Mouse (Mus musculus) urinary bladder, adult 18-20 months (tissue): ENCODE data around the gene Srebf2.

Source experiments
- DNase-seq, 2 experiments: peaks; one replicate each; pipeline ENCODE4 v3.0.0; 2022; ENCODE audit warnings: low spot score in 2 of 2, mixed read lengths in 2 of 2

Gene Srebf2

DNA sequence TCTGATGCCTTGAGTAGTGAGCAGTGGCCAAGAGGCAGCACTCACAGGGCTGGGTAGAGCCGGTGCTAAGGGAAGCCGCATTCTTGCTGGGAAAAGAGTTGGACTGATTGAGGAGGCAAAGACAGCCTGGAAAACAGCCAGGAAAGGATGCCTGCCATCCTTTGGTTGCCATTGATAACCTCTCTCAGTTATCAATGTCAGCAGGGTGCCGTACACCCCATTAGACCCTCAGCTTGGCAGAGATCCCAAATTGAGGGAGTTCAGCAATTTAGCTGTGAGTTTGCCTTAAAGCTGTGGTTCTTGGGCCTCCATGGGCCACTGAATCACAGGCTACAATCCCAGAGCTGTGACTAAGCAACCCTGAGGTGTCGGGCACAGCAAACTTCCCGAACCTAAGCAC is 34.1 kb downstream of the Srebf2 start:
- DNase-seq = no peak

DNA sequence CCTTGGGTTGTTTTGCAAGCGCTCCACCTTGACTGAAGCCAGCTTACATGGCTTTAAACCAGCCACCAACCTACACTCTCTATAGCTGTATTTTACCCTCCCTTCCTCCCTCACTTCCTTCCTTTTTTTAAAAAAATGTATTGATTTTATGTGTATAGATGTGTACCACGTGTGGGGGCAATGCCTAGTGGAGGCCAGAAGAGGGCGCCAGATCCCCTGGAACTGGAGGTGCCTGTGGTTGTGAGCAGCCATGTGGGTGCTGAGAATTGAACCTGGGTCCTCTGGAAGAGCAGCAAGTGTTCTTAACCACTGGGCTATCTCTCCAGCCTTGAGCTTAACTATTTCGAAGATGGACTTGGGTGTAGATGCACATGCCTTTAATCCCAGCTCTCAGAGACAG is 35.3 kb downstream of the Srebf2 start:
- no peak for DNase-seq

DNA sequence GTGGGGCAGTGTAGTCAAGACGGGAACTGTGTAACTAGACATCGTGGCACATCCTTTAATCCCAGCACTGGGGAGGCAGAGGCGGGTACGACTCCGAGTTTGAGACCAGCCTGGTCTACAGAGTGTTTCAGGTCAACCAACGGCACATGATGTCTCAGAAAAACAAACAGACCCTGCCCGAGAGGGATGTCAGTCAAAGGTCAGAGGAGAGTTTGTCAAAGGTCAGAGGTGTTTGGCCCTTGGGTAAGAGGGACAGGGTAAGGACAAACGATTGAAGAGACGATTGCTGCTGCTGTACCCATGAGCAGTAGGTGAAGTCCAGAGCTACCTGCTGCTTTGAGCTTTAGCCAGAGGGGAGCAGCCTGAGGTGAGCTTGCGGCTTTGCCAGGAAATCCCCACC is 36.6 kb downstream of the Srebf2 start:
- no peak for DNase-seq

DNA sequence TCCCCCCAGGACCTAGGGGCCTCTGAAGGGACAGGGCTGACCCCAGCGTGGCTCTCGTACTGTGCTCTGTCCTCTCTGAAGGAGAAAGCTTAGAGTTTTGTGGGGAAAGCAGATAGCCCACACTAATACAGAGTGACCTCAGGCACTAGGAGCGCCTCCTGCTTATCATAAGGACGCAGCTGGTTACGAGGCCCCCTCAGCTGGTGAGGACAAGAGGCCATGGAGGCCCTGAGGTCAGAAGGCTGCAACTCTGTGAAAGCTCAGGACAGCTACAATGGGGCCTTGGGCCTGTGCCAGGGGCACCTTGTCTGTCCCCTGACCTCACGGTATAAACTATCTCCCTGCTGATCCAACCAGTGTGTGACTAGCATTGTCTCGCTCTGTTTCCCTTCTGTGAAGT is 37.2 kb downstream of the Srebf2 start:
- DNase-seq = no peak

DNA sequence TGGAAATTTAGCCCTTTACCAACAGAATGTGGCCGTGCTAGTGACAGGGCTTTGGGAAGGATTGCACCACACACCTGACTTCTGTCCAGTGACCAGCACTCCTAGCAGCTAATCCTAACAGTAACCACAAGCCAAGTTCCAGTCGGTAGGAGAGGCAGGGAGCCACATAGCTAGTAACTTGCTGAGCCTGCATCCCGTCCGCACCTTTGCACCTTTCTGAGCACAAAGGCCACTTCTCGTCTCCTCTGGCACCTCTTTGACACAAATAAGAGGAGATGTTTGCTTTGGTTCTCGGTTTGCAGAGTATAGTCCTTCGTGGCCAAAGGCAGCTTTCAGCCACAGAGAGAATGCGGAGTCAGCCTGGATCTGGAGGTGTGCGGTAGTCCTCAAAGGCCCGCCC is 37.7 kb downstream of the Srebf2 start:
- DNase-seq = no peak

DNA sequence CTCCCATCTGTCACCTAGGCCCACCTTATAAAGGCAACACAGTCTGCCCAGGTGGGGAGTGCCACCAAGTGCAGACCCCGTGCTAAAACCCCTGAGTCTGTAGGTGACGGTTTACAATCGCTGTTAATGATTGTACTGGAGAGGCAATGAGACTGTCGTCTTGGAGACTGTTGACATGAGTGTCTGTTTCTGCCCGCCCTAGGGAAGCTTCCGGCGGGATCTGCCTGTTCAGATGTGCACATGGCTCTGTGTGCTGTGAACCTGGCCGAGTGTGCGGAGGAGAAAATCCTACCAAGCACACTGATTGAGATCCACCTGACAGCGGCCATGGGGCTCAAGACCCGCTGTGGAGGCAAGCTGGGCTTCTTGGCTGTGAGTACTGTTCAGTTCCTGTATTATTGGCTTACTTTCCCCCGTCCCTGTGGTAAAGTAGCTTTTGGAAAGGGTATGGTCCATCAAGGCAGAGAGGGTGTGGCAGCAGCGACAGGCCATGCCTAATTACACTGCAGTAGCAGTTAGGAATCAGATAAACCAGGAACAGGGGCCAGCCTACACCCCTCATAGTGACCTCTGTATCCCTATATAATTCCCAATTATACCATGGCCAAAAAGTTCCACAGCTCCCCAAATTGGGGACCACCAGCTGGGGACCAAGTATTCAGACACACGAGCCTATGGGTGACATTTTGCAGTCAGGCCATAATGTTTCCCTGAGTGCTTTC is 38.2 kb downstream of the Srebf2 start:
- DNase-seq = no peak

DNA sequence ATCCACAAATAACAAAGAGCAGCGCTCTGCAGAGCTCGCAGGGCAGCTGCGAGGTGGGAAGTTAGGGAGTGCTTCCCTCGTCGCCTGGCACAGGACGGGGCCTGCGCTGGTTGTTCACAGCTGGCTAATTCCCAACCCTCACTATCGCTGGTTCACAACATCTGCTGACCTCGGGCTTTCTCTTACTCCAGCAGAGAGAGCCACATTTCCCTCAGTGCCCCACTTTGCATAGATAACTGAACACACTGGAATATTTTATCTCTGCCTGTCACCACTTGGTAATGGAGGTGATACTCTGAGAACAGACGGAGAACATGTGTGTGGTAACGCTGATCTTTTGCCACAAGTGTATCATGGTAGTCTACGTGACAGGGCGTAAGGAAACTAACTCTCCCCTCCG is 39.1 kb downstream of the Srebf2 start:
- no peak for DNase-seq

DNA sequence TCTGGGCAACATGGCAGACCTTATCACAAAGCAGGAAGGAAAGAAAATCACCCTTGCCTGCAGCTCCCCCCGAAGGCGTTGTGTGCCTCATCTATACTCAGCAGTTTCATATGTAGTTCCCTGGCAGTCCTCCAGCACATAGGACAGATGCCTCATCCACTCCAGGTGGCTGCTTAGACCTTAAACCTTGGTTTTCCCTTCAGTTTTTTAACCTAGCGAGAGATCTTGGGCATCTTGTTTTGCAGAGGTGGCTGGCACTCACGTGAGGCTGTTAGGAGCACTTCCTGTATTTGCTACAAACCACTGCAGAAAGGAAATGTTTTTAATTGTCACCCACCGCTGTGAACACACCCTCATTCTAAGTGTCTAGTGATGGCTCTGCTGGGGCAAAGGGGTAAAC is 40.0 kb downstream of the Srebf2 start:
- DNase-seq = no peak

DNA sequence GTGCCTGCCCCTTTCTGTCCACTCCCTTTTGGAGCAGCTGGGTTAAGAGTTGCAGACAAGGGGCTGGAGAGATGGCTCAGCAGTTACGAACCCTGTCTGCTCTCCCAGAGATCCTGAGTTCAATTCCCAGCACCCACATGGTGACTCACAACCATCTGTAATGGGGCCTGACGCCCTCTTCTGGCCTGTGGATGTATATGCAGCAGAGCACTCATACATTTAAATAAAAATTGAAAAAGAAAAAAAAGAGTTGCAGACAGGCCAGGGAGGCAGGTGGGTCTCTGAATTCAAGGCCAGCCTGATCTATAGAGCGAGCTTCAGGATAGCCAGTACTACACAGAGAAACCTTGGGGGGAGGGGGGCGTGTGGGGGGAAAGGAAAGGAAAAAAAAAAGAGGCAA is 40.4 kb downstream of the Srebf2 start:
- DNase-seq = no peak

DNA sequence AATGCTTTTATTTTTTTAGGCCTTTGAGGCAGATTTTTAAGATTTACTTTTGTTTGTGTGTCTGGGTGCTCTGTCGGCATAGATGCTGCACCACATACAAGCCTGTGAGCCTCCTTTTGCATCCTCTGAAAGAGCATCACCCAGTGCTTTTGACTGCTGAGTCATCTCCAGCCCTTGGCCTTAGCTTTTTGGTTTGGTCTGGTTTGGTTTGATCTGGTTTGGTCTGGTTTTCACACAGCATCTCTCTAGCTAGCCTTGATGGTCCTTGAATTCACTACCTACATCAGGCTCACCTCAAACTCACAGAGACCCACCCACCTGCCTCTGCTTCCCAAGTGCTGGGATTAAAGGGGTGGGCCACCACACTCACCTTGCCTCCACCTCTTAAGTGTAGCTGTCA is 40.9 kb downstream of the Srebf2 start:
- DNase-seq = no peak

DNA sequence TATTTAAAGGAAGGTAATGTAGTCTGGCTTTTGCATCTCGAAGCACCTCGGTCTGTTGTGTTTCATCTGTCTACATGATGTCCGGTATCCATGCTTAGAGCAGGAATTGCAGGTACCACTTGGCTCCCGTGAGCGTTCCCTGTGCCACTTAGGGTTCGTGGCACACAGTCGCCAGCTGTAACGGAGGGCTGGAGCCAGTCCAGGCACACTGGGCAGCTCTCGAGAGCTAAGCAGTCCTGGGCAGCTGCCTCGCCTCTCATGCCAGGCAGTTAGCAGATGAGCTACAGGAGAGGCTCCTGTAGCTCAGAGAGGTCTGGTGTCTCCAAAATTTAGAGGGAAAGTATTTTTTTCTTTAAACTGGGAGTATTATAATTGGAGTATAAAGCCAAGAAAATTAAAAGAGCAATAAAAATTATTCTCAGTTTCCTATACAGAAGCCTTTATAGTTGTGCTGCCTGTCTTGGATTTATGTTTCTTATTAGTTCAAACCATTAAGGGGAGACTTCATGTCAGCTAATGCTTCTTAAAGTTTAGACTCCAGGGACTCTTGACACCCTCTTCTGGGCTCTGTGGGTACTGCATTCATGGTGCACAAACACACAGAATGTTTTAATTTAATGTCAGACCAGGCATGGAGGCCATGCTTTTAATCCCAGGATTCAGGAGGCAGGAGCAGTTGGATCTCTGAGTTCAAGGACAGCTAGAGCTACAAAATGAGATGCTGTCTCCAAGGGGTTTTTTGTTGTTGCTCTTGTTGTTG is 41.7 kb downstream of the Srebf2 start:
- DNase-seq = no peak

DNA sequence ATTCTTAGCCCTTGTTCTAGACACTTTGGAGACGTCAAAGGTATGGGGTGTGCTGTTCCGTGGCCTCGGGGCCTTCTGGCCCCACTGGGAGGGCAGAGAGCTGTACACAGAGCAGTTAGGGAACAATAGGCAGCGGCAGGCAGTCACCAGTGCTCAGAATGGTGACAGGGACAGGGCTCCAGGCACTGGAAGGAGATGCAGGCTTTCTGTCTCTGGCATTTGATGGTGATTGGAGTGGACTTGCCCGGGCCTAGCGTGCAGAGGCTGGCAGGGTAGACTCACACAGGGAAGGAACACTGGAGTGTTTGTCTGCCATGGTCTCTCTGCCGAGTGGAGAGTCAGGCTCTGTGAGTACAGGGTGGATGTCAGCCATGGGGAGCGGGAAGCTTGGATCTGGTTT is 45.6 kb downstream of the Srebf2 start:
- DNase-seq = no peak

DNA sequence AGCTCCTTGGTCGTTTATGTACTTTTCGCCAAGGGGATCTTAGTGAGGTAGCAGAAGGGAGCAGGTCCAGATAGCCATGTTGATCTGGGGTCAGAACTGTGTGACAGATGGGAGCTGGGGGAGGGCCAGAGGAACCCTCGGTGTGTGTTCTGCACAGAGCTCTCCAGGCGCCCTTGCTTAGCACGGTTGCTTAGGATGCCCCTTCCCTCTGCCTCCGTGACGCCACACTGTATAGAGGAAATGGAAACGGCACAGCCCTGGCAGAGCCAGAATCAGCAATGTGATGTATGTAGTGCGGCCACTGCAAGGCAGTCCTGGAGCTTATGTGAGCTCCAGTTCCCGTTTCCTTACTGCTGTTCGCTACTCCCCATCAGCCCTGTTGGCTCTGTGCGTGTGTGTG is 49.3 kb downstream of the Srebf2 start:
- DNase-seq = no peak

DNA sequence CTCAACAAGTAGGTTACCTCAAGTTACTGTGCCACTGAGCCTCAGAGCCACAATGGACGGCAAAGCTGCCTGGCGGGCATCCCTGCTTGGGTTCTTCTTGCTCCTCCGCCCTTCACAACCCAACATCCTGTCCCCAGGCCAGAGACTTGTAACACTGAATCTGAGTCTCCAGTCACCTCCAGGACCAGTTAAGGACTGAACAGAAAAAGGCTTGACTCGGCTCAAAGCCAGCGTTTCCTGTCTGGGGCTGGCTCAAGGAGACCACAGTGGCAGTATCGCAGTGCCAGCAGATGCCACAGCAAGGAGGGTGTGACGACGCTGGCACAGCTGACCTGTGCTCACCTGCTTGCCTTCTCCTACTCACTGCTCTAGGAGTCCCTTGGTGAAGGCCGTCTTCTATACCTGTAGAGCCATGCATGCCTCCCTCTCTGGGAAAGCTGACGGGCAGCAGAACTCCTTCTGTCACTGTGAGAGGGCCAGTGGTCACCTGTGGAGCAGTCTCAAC is 50.3 kb downstream of the Srebf2 start:
- DNase-seq = no peak

DNA sequence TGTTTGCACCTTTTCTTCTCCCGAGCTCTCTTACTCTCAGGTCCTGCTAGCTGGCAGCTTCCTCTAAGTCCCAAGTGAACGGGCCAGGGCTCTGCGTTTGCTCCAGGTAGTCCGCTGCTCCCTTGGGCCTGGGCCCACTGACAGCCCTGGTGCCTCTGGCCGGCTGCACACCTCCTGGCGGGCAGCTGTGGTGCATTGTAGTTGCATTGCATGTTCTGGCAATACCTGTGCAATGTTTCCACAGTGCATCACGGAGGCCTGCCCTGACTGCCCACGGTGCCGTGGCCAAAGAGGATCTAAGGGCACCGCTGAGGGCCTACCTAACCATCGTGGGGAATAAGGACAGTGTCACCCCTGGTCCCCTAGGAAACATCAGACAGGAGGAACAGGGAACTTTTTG is 51.0 kb downstream of the Srebf2 start:
- no peak for DNase-seq

DNA sequence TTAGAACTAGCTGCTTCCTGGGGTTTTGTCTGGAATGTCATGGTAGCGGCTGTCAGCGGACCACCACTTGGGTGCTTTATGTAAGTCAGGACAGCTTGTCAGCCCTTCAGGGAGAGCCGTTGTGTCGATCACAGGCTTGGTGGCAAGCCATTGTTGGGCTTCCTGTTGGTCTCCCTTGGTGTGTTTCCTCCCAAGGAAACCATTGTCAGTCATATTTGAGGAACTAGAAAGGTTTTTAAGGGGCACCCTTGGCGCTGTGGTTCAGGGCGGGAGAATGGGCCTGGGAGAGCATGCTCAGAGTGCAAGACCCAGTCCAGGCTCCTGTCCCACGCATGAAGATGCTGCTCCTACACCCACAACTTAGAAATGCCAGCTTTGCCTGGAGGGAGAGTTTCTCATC is 51.4 kb downstream of the Srebf2 start:
- DNase-seq = no peak

DNA sequence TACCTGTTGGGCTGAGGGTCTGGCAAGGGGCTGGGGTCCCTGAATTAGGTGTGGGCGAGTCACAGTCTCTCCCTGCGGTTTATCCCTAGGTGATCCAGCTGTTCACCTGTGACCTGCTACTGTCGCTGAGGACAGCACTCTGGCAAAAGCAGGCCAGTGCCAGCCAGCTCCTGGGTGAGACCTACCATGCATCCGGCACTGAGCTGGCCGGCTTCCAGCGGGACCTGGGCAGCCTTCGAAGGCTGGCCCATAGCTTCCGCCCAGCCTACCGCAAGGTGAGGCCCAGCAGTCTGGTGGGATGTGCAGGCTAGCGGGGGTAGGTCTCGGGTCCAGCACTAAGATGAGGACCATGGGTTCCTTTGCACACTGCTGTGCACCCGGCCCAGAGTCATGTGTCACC is 52.6 kb downstream of the Srebf2 start:
- DNase-seq = no peak

DNA sequence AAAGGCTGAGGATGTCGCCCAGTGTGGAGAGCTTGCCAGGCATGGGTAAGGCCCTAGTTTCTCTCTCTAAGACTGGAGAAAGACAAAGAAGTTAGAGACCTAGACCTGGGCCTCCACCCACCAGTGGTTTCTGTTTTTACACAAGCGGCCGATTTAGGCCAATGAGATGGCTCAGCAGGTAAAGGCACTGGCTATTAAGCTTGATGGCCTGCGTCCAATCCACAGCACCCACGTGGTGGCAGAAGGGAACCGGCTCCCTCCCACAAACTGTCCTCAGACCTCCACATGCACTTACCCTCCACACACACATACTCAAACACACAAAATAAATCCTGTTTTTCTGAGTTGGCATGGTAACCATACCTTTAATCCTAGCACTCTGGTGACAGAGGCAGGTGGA is 55.1 kb downstream of the Srebf2 start:
- DNase-seq = no peak

DNA sequence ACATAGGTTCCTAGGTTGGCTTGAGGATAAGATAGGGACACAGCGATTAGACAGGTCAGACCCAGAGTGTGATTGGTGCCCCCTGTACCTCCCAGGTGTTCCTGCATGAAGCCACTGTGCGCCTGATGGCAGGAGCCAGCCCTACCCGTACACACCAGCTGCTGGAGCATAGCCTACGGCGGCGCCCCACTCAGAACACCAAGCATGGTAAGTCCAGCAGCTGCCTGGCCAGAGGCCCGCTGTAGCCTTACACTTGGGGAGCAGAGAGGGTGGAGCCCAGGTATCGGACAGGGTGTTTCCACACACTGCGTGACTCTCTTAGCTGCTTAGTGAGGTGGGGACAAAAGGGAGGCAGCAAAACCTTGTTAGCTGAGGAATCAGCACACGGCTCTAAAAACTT is 56.1 kb downstream of the Srebf2 start:
- no peak for DNase-seq

DNA sequence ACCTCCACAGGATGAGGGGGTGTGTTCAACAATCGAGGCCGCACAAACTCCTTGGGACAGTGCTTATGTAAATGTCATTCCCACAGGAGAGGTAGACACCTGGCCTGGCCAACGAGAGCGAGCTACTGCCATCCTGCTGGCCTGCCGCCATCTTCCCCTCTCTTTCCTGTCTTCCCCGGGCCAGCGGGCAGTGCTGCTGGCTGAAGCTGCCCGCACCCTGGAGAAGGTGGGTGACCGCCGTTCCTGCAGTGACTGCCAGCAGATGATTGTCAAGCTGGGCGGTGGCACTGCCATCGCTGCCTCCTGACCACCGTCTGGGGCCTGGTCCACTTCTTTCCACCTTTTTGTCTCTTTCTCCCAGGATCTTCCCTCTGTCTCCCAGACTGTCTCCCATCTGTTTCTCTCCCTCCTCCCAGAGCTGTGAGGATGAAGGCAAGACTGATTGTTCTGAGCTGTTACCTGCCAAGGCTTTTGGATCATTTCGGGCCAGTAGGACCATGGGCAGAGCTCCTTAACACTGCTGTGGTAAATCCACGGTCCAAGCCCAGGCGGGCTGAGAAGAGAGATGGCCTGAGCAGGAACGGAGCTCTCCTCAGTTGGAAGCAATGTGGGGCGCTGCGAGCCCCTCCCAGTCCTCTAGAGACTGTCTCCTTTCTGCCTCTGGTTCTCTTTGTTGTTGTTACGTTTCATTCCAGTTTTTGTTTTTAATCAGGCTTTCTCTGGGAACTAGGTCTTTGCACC is 56.8 kb downstream of the Srebf2 start:
- DNase-seq = no peak

DNA sequence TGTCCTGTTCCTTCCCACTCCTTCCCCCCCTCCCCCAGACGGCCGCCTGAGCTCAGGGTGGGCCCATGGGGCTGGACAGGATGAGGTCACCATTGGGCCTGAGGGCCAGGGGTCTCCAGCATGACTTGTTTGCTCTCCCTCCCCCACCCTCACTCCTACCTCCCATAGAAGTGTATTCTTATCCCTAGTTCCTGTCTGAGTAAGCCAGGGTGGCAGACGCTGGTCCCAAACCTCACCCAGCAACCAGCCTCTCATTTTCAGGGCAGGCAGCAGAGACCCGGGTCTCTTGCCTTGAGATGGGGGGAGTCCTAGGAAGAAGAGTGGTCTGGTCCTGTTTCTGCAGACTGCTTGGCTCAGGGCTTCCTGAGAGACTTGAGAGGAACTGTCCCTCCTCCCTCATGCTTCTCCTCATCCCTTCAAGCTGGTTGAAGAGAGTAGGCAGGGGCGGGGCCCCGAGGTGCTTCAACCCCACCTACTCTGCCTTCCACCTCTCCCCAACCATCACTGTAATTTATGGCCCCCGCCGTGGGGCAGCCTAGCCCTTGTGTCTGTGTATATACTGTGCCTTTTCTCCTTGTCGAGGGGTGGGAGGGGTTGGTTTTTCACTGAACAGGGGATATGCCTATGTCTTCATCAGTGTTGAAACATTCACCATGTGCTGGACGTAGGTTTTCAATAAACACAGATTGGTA is 57.8 kb downstream of the Srebf2 start:
- no peak for DNase-seq
